Mouse (Mus musculus): Measurements from ENCODE around the gene Ubac2.
A peak's percentile ranks its signal among the peaks of the same experiment; 100 is the strongest.
"Not testable (repeated sequence)": the region's sequence is repeated elsewhere in the genome, so short reads cannot be mapped to it uniquely, and the experiment has no call there.

Ubac2 gene

GRCm38 (mm10) chr14:122061376-122061775, 183.0 kb downstream of the Ubac2 start:
- no peak for DNase-seq

GRCm38 (mm10) chr14:122062411-122063090, 184.1 kb downstream of the Ubac2 start:
- no peak for DNase-seq

DNA sequence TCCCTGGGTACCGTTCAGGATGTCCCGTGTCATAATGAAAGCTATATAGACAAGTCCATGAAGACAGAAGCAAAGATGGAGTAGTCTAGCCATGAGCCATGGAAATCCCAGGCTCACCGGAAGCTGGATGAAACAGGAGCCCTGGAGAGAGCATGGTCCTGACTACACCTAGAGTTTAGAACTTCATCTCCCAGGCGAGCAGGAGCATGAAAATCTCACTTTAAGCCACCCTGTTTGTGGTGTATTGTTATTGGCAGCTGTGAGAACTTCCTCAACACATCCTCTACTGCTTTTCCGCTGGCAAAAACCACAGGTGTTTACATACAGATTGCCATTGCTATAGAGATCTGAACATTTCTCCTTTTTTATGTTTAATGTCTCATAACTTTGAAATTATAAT, 185.2 kb downstream of the Ubac2 start:
- DNase-seq = no peak

- DNase-seq = peak; percentile 75
Observed at GRCm38 (mm10) chr14:122064519-122064918, 186.1 kb downstream of the Ubac2 start.

GRCm38 (mm10) chr14:122066243-122066642, 187.8 kb downstream of the Ubac2 start:
- DNase-seq = no peak

- DNase-seq = not testable (repeated sequence)
Observed at GRCm38 (mm10) chr14:122068036-122068435, 189.6 kb downstream of the Ubac2 start.

GRCm38 (mm10) chr14:122068801-122069695, 190.6 kb downstream of the Ubac2 start:
- no peak for DNase-seq

DNA sequence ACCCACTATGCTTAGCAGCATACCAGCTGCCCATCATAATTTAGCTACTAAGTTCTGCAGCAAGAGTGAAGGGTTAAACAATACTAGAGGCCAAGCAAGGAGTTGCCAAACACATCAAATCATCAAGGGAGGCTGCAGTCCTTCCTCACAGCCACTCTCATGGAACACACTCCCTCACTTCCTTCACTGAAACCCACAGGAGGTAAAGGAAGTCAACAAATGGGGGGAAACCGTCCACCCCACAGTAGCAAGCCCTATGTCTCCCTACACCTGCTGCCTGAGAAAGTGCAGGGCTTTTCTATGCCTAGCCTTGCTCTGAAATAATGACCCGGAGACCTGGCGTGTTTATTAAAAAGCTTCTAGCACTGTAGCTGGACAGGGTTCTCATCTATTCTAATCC, 191.5 kb downstream of the Ubac2 start:
- no peak for DNase-seq
